Mouse (Mus musculus) myocyte (in vitro differentiated cells): ENCODE measurements around the gene Zfp827. TPM values are rescaled to one million over a fixed set of nuclear protein-coding genes. Genes with fewer than 3 reads are reported as not detected.

Experiments used
- H3K27me3 ChIP-seq: one replicate; pipeline ENCODE4 v1.6.1; 2011; ENCODE audit not compliant: control insufficient read depth, insufficient read depth, insufficient read length
- H3K36me3 ChIP-seq: one replicate; pipeline ENCODE4 v1.6.1; 2011; ENCODE audit not compliant: control insufficient read depth, insufficient read depth
- H3K4me2 ChIP-seq: one replicate; pipeline ENCODE4 v1.6.1; 2011; ENCODE audit warnings: low read depth, control low read depth
- H3K4me3 ChIP-seq: one replicate; pipeline ENCODE4 v1.5.1; 2011; ENCODE audit warnings: mild to moderate bottlenecking, control low read depth, moderate library complexity
- H3K79me2 ChIP-seq: one replicate; pipeline ENCODE4 v1.6.1; 2011; ENCODE audit not compliant: control insufficient read depth, insufficient read depth
- H3ac ChIP-seq: one replicate; pipeline ENCODE4 v1.6.1; 2011; ENCODE audit not compliant: control insufficient read depth, insufficient read length
- CEBPB ChIP-seq: IDR thresholded peaks from 2 replicates; pipeline ENCODE4 v1.6.1; 2011; ENCODE audit warnings: mild to moderate bottlenecking, moderate library complexity; ENCODE audit not compliant: poor library complexity, insufficient read depth, severe bottlenecking
- E2F4 ChIP-seq: IDR thresholded peaks from one replicate; pipeline ENCODE4 v1.6.1; 2011; ENCODE audit warnings: mild to moderate bottlenecking, control low read depth, moderate library complexity; ENCODE audit not compliant: insufficient read depth
- MAX ChIP-seq: IDR thresholded peaks from one replicate; pipeline ENCODE4 v1.6.1; 2011; ENCODE audit warnings: low read depth, mild to moderate bottlenecking, control low read depth
- MYOD1 ChIP-seq, 3 experiments: IDR thresholded peaks; one replicate each; pipeline ENCODE4 v1.6.1; 2011; ENCODE audit warnings: control low read depth in 2 of 3, low read depth in 2 of 3, mild to moderate bottlenecking in 2 of 3, moderate library complexity in 1 of 3; ENCODE audit not compliant: insufficient read length in 2 of 3, control insufficient read depth in 1 of 3
- MYOG ChIP-seq, 3 experiments: IDR thresholded peaks; one replicate each; pipeline ENCODE4 v1.6.1; 2011; ENCODE audit warnings: control low read depth in 2 of 3, low read depth in 2 of 3, mild to moderate bottlenecking in 2 of 3; ENCODE audit not compliant: insufficient read length in 2 of 3, control insufficient read depth in 1 of 3, insufficient read depth in 1 of 3
- POLR2A ChIP-seq: IDR thresholded peaks from one replicate; pipeline ENCODE4 v1.6.1; 2011; ENCODE audit warnings: low read depth, mild to moderate bottlenecking, control low read depth, moderate library complexity; ENCODE audit not compliant: insufficient read length
- POLR2AphosphoS2 ChIP-seq: IDR thresholded peaks from one replicate; pipeline ENCODE4 v1.6.1; 2011; ENCODE audit warnings: low read depth, control low read depth; ENCODE audit not compliant: insufficient read length
- REST ChIP-seq: IDR thresholded peaks from one replicate; pipeline ENCODE4 v1.6.1; 2011; ENCODE audit warnings: mild to moderate bottlenecking, control low read depth, moderate library complexity; ENCODE audit not compliant: insufficient read depth, insufficient read length
- SRF ChIP-seq: IDR thresholded peaks from one replicate; pipeline ENCODE4 v1.6.1; 2011; ENCODE audit warnings: low read depth; ENCODE audit not compliant: control insufficient read depth, insufficient read length
- TCF12 ChIP-seq: IDR thresholded peaks from one replicate; pipeline ENCODE4 v1.6.1; 2011; ENCODE audit warnings: mild to moderate bottlenecking, control low read depth; ENCODE audit not compliant: poor library complexity, insufficient read depth, severe bottlenecking
- TCF3 ChIP-seq: IDR thresholded peaks from one replicate; pipeline ENCODE4 v1.6.1; 2011; ENCODE audit warnings: low read depth, control low read depth; ENCODE audit not compliant: insufficient read length
- USF1 ChIP-seq: IDR thresholded peaks from one replicate; pipeline ENCODE4 v1.6.1; 2011; ENCODE audit warnings: low read depth, mild to moderate bottlenecking, control low read depth, moderate library complexity
- polyA plus RNA-seq: library from polyadenylated mRNA; unstranded; fragments of >200 nt; fragmentation: generic; extraction: Trizol; gene quantifications from one replicate; pipeline ENCODE4 v1.2.1, GENCODE M21; 2012; ENCODE audit warnings: missing spikeins

The Zfp827 gene
- polyA plus RNA-seq, 1 experiment: 7.7 TPM

DNA sequence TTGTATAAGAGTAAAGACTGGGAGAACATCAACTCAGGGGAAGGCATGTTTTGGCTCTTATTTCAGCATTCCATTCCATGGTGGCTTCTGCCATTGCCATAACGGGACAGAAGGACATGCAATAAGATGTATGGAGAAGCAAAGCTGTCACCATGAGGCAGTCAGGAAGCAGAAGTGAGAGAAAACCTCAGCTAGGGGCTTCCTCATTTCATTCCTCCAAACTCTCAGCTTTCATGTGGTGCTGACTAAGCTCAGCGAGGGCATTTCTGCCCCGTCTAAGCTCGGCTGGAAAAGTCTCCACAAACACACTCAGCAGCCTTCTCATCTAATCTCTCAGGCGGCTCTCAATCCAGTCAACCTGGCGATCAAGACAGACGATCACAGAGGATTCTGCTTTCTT is 197.3 kb downstream of the Zfp827 start:
- H3K27me3 ChIP-seq: no peaks in the 10 kb centered on the region
- H3K79me2 ChIP-seq: no peaks in the 10 kb centered on the region
- no peak overlapping the region for H3K4me3 ChIP-seq
- no peaks in the 10 kb centered on the region for H3K36me3 ChIP-seq
- H3K4me2 ChIP-seq: peak overlapping the region; percentile 84
- no peak overlapping the region for H3ac ChIP-seq
- TF ChIP-seq REST (no peak), POLR2AphosphoS2 (no peak), POLR2A (no peak), MYOG (IDR thresholded peaks at IDR 0.05; ENCODE audit: control insufficient read depth in 1 of 3, insufficient read depth in 1 of 3, insufficient read length in 2 of 3, low read depth in 2 of 3) (no peak), MYOD1 (IDR thresholded peaks at IDR 0.05; ENCODE audit: control insufficient read depth in 1 of 3, insufficient read length in 2 of 3, low read depth in 2 of 3) (no peak), E2F4 (no peak), TCF3 (no peak), CEBPB (no peak), USF1 (no peak), MAX (no peak), SRF (no peak), TCF12 (no peak)

DNA sequence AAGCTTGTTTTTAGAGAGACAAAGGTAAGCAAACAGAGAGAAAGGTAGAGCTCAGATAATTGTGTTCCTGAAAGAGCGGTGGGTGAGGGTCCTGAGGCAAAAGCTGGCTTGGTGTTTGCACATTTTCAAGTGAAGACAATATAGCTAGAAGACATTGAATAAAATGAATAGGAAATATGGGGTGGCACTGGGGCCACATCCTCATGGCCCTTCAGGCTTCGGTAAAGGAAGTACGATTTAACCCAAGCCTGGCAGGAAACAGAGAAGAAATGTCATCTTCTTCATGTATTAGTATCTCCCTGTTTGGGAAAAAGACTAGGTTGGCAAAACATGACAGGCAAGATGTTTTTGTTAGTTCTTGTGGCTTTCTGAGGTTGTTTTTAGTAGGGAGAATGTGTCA is 197.8 kb downstream of the Zfp827 start:
- H3K4me2 ChIP-seq: peak overlapping the region; percentile 84
- no peaks in the 10 kb centered on the region for H3K27me3 ChIP-seq
- no peak overlapping the region for H3K4me3 ChIP-seq
- TF ChIP-seq MYOG (IDR thresholded peaks at IDR 0.05; ENCODE audit: control insufficient read depth in 1 of 3, insufficient read depth in 1 of 3, insufficient read length in 2 of 3, low read depth in 2 of 3): no peak
- no peak for TF ChIP-seq POLR2A
- H3K36me3 ChIP-seq: no peaks in the 10 kb centered on the region
- no peak overlapping the region for H3ac ChIP-seq
- no peaks in the 10 kb centered on the region for H3K79me2 ChIP-seq

DNA sequence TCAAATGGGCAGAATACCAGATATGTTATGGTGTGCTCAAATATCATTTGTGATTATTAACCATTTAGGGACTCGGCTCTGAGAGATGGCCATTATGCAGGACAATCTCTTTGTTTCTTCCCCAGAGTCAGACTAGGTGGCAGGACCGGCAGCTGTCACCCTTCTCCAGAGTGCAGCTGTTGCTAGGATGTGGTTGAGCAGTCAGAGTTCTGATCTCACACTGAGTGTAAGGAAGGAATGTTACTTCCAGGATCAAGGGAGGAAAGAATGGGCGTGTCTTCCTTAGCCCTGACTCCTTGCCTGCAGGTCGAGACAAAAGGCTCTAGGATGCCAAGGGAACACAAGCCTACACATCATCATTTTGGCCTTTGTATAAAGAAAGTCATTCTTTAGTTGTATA is 199.0 kb downstream of the Zfp827 start:
- Histone ChIP-seq H3K4me3 (no peak overlapping the region), H3ac (no peak overlapping the region), H3K4me2 (peak overlapping the region; percentile 84), H3K27me3 (no peaks in the 10 kb centered on the region), H3K36me3 (no peaks in the 10 kb centered on the region), H3K79me2 (no peaks in the 10 kb centered on the region)
- TF ChIP-seq MYOD1 (IDR thresholded peaks at IDR 0.05; ENCODE audit: control insufficient read depth in 1 of 3, insufficient read length in 2 of 3, low read depth in 2 of 3) (peak; percentile 91 to 99 (median 98)), TCF3 (peak; percentile 88), TCF12 (peak; percentile 89), MYOG (IDR thresholded peaks at IDR 0.05; ENCODE audit: control insufficient read depth in 1 of 3, insufficient read depth in 1 of 3, insufficient read length in 2 of 3, low read depth in 2 of 3) (peak; percentile 88 to 99 (median 96)), CEBPB (no peak)

DNA sequence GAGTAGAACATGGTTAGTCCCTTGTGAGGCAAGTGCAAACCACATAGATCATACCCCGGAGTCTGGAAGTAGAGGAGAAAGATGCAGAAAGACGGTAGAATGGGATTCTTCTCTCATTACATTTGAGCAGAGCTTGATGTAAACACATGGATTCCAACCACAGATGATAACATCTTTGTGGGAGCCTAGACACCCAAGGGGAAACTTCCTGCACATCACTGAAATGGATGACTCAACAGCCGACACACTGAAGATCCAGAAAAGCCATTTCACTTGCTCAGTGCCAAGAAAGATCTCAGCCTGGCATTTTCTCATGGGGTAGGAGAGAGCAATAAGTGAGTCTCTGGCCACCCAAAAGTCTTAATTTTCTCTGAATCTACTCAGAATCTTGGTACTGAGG is 199.7 kb downstream of the Zfp827 start:
- no peaks in the 10 kb centered on the region for H3K36me3 ChIP-seq
- no peak overlapping the region for H3ac ChIP-seq
- H3K79me2 ChIP-seq: no peaks in the 10 kb centered on the region
- no peaks in the 10 kb centered on the region for H3K27me3 ChIP-seq
- H3K4me3 ChIP-seq: no peak overlapping the region
- H3K4me2 ChIP-seq: peak overlapping the region; percentile 84
- TF ChIP-seq CEBPB: peak; percentile 17; the same call in 1 of the 2 replicates
- no peak for TF ChIP-seq MAX
- TF ChIP-seq MYOG (IDR thresholded peaks at IDR 0.05; ENCODE audit: control insufficient read depth in 1 of 3, insufficient read depth in 1 of 3, insufficient read length in 2 of 3, low read depth in 2 of 3): no peak

DNA sequence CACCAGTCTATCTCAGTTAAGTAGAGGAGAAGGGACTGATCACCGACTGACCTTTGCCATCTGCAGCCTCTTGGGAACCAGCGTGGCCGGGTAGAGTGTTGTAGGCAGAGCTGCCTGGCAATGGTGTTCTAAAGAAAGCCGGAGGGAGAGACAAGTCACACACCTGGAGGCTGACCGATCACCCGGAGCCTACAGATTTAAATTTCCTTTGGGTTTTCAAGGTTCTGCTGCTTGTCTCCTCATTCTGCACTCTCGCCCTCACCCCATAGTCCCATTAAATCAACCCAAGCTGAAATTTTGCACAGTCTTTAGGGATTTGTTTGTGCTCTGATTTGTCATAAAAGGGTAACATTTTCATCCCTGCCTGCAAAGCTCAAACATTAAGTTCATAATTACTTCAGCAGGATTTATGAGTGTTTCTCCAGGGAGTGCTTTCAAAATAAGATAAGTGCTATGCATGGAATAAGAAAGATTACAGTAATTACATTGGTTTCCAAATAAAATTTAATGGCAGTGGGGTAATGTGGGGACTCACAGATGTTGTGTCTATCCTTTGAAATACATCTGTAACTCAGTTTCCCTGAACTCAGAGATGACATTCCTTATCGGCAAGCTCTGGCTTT is 201.1 kb downstream of the Zfp827 start:
- Histone ChIP-seq H3K27me3 (no peaks in the 10 kb centered on the region), H3K79me2 (no peaks in the 10 kb centered on the region)
- TF ChIP-seq E2F4 (no peak), TCF12 (no peak), MYOD1 (IDR thresholded peaks at IDR 0.05; ENCODE audit: control insufficient read depth in 1 of 3, insufficient read length in 2 of 3, low read depth in 2 of 3) (no peak), USF1 (no peak), CEBPB (no peak), TCF3 (no peak), MAX (no peak), SRF (no peak), MYOG (IDR thresholded peaks at IDR 0.05; ENCODE audit: control insufficient read depth in 1 of 3, insufficient read depth in 1 of 3, insufficient read length in 2 of 3, low read depth in 2 of 3) (no peak), POLR2AphosphoS2 (no peak), REST (no peak), POLR2A (no peak)

More for the DNA sequence above, 201.1 kb downstream of the Zfp827 start:
- Histone ChIP-seq H3K36me3 (no peaks in the 10 kb centered on the region), H3K4me3 (no peak overlapping the region), H3ac (no peak overlapping the region), H3K4me2 (no peak overlapping the region)
